Mouse (Mus musculus) induced T-regulatory cell, adult 2 months (primary cell): ENCODE results near the gene Commd8.
"Not testable (repeated sequence)": the region's sequence is repeated elsewhere in the genome, so short reads cannot be mapped to it uniquely, and the experiment has no call there.

Experiments used
- DNase-seq: peaks from one replicate; pipeline ENCODE4 v3.0.0-alpha.2; 2012; ENCODE audit warnings: low read depth

Gene Commd8

DNA sequence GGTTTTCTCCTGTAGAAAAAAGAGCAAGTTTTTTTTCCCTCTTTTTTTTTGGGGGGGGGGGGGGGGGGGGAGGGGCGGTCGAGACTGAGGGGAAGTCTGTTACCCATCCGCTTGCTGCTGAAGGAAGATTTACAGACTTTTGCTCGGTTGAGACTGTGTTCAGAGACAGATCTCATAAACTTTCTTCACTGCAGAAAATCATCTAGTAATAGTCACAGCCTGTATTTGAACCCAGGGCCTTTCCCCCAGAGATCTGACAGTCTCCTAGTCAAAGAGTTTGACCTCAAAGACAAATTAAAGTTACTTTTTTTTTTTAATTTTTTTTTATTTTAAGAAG is 264 bp upstream of the Commd8 start:
- no peak for DNase-seq

DNA sequence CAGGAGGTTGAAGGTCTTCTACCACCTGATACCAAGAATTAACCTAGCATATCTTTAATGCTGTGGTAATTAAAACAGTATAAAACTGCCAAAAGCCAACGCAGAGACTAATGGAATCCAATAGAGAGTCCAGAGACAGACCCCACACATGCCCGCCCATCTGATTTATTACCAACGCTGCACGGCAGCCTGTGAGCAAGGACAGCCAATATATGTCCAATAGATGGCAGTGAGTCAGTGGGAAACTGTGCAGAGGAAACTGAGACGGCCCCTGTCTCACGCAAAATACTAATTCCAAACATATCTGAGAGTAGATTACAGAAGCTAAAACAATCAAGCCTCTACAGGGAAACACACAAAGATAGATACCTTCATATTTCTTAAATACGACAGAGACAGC is 3.6 kb downstream of the Commd8 start:
- no peak for DNase-seq

GRCm38 (mm10) chr5:72162855-72163254 is 5.1 kb downstream of the Commd8 start:
- no peak for DNase-seq

DNA sequence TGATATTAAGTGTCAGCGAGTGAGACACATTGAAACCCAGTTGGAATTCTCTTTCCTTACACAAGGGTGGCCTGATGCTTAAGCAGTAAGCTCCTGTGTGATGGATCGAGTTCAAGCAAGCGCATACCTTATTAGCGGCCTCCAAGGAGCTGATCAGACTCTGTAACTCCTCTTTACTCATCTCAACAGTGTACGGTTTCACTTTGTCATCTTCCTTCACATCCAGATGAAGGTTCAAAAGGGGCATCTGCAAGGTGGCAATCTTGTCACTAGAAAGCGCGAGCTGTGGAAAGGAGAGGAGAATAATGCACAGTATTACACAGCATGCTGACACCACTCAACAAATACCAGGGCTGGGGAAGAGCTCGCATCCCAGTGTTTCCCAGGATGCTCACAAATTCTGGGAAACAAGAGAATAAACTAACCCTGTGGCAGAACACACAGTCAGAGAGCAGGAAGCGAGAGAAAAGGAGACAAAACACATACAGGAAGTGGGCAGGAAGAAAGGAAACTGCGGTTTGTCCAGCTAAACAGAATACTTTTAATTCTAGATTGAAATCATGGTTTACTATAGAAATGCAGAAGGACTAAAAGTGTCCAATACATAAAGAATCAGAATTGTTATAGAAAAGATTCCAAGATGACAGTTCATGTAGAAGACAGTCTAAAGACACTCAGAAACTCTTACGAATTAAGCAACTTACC is 7.1 kb downstream of the Commd8 start:
- DNase-seq = peak; percentile 56

- DNase-seq = no peak
These were observed 8.5 kb downstream of the Commd8 start for GRCm38 (mm10) chr5:72159537-72159936.

- DNase-seq = no peak
These were observed 9.3 kb downstream of the Commd8 start for GRCm38 (mm10) chr5:72158667-72159066.

- no peak for DNase-seq
These were observed 11.4 kb downstream of the Commd8 start for GRCm38 (mm10) chr5:72156598-72156997.

GRCm38 (mm10) chr5:72155686-72156085 is 12.3 kb downstream of the Commd8 start:
- DNase-seq = not testable (repeated sequence)

DNA sequence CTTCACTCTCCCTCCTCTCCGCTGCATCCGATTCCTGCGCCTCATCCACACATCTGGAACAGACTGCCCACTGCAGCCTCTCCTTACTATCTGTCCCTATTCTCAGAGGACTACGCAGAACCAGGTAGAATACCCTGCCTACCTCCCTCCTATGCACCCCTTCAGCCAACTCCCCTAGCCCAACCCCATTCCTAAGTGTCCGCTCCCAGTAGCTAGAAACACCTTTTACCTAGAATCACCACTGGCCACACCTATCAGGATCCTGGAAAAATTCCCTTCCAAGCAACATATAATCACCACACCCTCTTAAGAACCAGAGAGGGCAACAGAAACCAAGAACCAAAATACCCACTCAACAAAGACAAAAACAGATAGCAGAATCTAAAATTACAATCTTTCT is 17.1 kb downstream of the Commd8 start:
- DNase-seq = no peak

DNA sequence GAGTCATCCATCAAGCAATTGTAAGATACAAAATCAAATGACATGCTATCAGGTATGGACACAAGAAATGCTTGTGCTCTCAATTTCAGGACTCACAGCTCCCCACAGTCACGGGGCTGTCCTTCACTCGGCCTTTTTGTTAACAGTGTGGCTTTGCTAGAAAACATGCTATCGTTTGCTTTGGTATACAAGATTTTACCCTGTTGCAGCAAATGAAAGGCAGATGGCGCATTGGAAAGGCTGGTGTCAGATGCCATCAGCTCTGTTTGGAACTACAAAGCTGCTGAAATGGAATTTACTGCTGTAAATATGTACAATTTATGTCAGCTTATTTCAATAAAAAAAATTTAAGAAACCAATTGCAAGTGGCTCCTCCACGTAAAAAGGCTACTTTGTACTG is 19.3 kb downstream of the Commd8 start:
- DNase-seq = no peak

- DNase-seq = no peak
These were observed 28.4 kb downstream of the Commd8 start for GRCm38 (mm10) chr5:72139619-72140018.

DNA sequence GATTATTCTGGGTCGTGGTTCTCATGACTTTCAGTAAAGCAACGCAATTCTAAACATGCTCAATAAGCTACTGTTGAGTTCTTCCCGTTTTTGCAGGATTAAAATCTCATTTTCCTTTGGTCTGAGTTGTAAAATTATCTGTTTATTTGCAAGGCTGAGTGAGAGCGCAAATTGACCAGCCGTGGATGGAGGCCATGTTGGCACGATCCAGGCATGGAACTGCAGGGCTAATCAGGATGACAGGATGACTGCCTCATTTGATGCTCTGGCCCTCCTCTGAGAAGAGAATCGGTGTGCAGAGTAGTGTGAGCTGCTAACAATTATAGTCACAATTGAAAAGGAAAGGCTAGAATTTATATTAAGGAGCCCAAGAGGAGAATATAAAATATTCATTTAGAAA is 29.7 kb downstream of the Commd8 start:
- DNase-seq = no peak

GRCm38 (mm10) chr5:72133906-72134305 is 34.1 kb downstream of the Commd8 start:
- DNase-seq = no peak

- DNase-seq = no peak
These were observed 41.3 kb downstream of the Commd8 start for GRCm38 (mm10) chr5:72126681-72127080.

GRCm38 (mm10) chr5:72122414-72123037 is 45.5 kb downstream of the Commd8 start:
- DNase-seq = no peak
